Mouse (Mus musculus) forebrain, embryonic 14.5 days (tissue): ENCODE results near the gene Sult2b1. TPM values are rescaled to one million over a fixed set of nuclear protein-coding genes. Genes with fewer than 3 reads are reported as not detected.

Experiments
- ATAC-seq: fragments of 200-750 bp; cut with Nextera tagmentation; 2 replicates; pipeline ENCODE4 v1.8.0; 2017; ENCODE audit warnings: mild to moderate bottlenecking, moderate library complexity
- DNase-seq: peaks from one replicate; pipeline ENCODE4 v3.0.0-alpha.2; 2015; ENCODE audit warnings: low spot score
- H3K27ac ChIP-seq: fragments of 300-500 bp; sonication (generic); 2 replicates; pipeline ENCODE4 v1.5.1; 2014; ENCODE audit warnings: low read depth, mild to moderate bottlenecking, control low read depth, low read length, moderate library complexity
- H3K27me3 ChIP-seq: fragments of 300-500 bp; sonication (generic); replicated peaks from 2 replicates; pipeline ENCODE4 v1.6.1; 2014; ENCODE audit warnings: low read length, control low read depth, mixed read lengths; ENCODE audit not compliant: control insufficient read depth, insufficient read depth
- H3K36me3 ChIP-seq: fragments of 300-500 bp; sonication (generic); 2 replicates; pipeline ENCODE4 v1.6.1; 2014; ENCODE audit warnings: low read length, control low read depth; ENCODE audit not compliant: control insufficient read depth, insufficient read depth
- H3K4me1 ChIP-seq: fragments of 300-500 bp; sonication (generic); 2 replicates; pipeline ENCODE4 v1.6.1; 2014; ENCODE audit warnings: antibody characterized with exemption, low read length, control low read depth; ENCODE audit not compliant: control insufficient read depth, insufficient read depth
- H3K4me2 ChIP-seq: fragments of 300-500 bp; sonication (generic); 2 replicates; pipeline ENCODE4 v1.6.1; 2014; ENCODE audit warnings: mild to moderate bottlenecking, control low read depth, low read length
- H3K4me3 ChIP-seq: fragments of 300-500 bp; sonication (generic); 2 replicates; pipeline ENCODE4 v1.5.1; 2014; ENCODE audit warnings: low read depth, low read length, control low read depth
- H3K9ac ChIP-seq: fragments of 300-500 bp; sonication (generic); 2 replicates; pipeline ENCODE4 v1.6.1; 2014; ENCODE audit warnings: mild to moderate bottlenecking, low read length, control low read depth, moderate library complexity
- H3K9me3 ChIP-seq: fragments of 300-500 bp; sonication (generic); replicated peaks from 2 replicates; pipeline ENCODE4 v1.6.1; 2016; ENCODE audit warnings: low read length, control low read depth, mixed read lengths; ENCODE audit not compliant: control insufficient read depth
- WGBS: fragments of 180-500 bp; shearing (Covaris S2); extraction: QIAGEN DNeasy Blood & Tissue Kit; methylation state at CpG from one replicate; pipeline ENCODE4 v1.1.7; 2014; 5-methylcytosine and 5-hydroxymethylcytosine counted together
- polyA plus RNA-seq: library from polyadenylated mRNA; unstranded; fragments of >200 nt; fragmentation: Nextera tagmentation; extraction: Ambion mirVana; gene quantifications from 2 replicates; pipeline ENCODE4 v1.2.1, GENCODE M21; 2014

Sult2b1 gene
- polyA plus RNA-seq, 1 experiment from 2014 or later: 4.0 TPM

GRCm38 (mm10) chr7:45733477-45733876 lies 51.0 kb downstream of the Sult2b1 start:
- no peak for DNase-seq
- Histone ChIP-seq H3K4me2 (no peak overlapping the region), H3K9ac (no peak overlapping the region), H3K27me3 (no peaks in the 10 kb centered on the region), H3K27ac (no peak overlapping the region), H3K4me1 (no peaks in the 10 kb centered on the region), H3K36me3 (peaks cover 11% of the 10 kb centered on the region; the same call in 1 of the 2 replicates), H3K4me3 (no peak overlapping the region), H3K9me3 (no peaks in the 10 kb centered on the region)
- ATAC-seq: no peak
- 81% methylated on average over 5 of the region's 5 CpGs for WGBS

GRCm38 (mm10) chr7:45730727-45731431 lies 53.6 kb downstream of the Sult2b1 start:
- Histone ChIP-seq H3K4me2 (no peak overlapping the region), H3K36me3 (peaks cover 29% of the 10 kb centered on the region), H3K4me3 (no peak overlapping the region), H3K27ac (no peak overlapping the region), H3K9me3 (no peaks in the 10 kb centered on the region), H3K27me3 (no peaks in the 10 kb centered on the region), H3K9ac (no peak overlapping the region), H3K4me1 (no peaks in the 10 kb centered on the region)
- DNase-seq (peak; percentile 39), ATAC-seq (0 out of 2 replicates have a peak, but pooled peaks have one; percentile 37)
- 13% methylated on average over 16 of the region's 16 CpGs for WGBS

GRCm38 (mm10) chr7:45727625-45728024 lies 56.8 kb downstream of the Sult2b1 start:
- no peak for DNase-seq
- no peak for ATAC-seq
- H3K4me1 ChIP-seq: no peaks in the 10 kb centered on the region
- 85% methylated on average over 3 of the region's 3 CpGs for WGBS
- H3K27me3 ChIP-seq: no peaks in the 10 kb centered on the region
- H3K4me2 ChIP-seq: no peak overlapping the region
- peaks cover 61% of the 10 kb centered on the region for H3K36me3 ChIP-seq
- no peak overlapping the region for H3K27ac ChIP-seq
- no peak overlapping the region for H3K9ac ChIP-seq
- no peak overlapping the region for H3K4me3 ChIP-seq
- H3K9me3 ChIP-seq: no peaks in the 10 kb centered on the region

- Histone ChIP-seq H3K4me3 (no peak overlapping the region), H3K9me3 (no peaks in the 10 kb centered on the region), H3K36me3 (peaks cover 73% of the 10 kb centered on the region), H3K4me2 (no peak overlapping the region), H3K27me3 (no peaks in the 10 kb centered on the region), H3K27ac (no peak overlapping the region), H3K9ac (no peak overlapping the region), H3K4me1 (no peaks in the 10 kb centered on the region)
- 93% methylated on average over 10 of the region's 10 CpGs for WGBS
- no peak for DNase-seq
- no peak for ATAC-seq
Observed at GRCm38 (mm10) chr7:45726419-45726818, 58.0 kb downstream of the Sult2b1 start.

- Histone ChIP-seq H3K9ac (no peak within 1 kb of the TSS), H3K9me3 (no peaks in the 10 kb centered on the region), H3K4me1 (no peaks in the 10 kb centered on the region), H3K27me3 (no peaks in the 10 kb centered on the region), H3K4me3 (no peak within 1 kb of the TSS), H3K27ac (no peak within 1 kb of the TSS), H3K36me3 (peaks cover 80% of the 10 kb centered on the region), H3K4me2 (no peak within 1 kb of the TSS)
- ATAC-seq: no peak
- 92% methylated on average over 11 of the region's 11 CpGs for WGBS
- DNase-seq: no peak
Observed at GRCm38 (mm10) chr7:45725713-45726112, 58.8 kb downstream of the Sult2b1 start, which contains the start of gene Spaca4. TSS of gene Spaca4 (minus strand) at chr7:45725813.

- 84% methylated on average over 9 of the region's 9 CpGs for WGBS
- Histone ChIP-seq H3K9me3 (no peaks in the 10 kb centered on the region), H3K36me3 (peaks cover 86% of the 10 kb centered on the region)
Observed at GRCm38 (mm10) chr7:45725151-45725550, 59.3 kb downstream of the Sult2b1 start.

GRCm38 (mm10) chr7:45723781-45724180 lies 60.7 kb downstream of the Sult2b1 start:
- H3K36me3 ChIP-seq: peaks cover 88% of the 10 kb centered on the region
- ATAC-seq (no peak), DNase-seq (no peak)
- no peaks in the 10 kb centered on the region for H3K9me3 ChIP-seq
- 96% methylated on average over 14 of the region's 14 CpGs for WGBS
- H3K4me3 ChIP-seq: no peak overlapping the region
- peaks cover 4% of the 10 kb centered on the region; the same call in 1 of the 2 replicates for H3K4me1 ChIP-seq
- H3K27ac ChIP-seq: no peak overlapping the region
- H3K9ac ChIP-seq: no peak overlapping the region
- no peaks in the 10 kb centered on the region for H3K27me3 ChIP-seq
- no peak overlapping the region for H3K4me2 ChIP-seq

More at GRCm38 (mm10) chr7:45725151-45725550, 59.3 kb downstream of the Sult2b1 start:
- Histone ChIP-seq H3K27me3 (no peaks in the 10 kb centered on the region), H3K9ac (no peak overlapping the region), H3K4me3 (no peak overlapping the region), H3K4me2 (no peak overlapping the region), H3K4me1 (no peaks in the 10 kb centered on the region), H3K27ac (no peak overlapping the region)
- ATAC-seq (no peak), DNase-seq (no peak)

- Histone ChIP-seq H3K4me2 (no peak overlapping the region), H3K36me3 (peaks cover 87% of the 10 kb centered on the region), H3K27ac (no peak overlapping the region), H3K4me3 (no peak overlapping the region), H3K4me1 (peaks cover 6% of the 10 kb centered on the region; the same call in 1 of the 2 replicates), H3K27me3 (no peaks in the 10 kb centered on the region), H3K9ac (no peak overlapping the region), H3K9me3 (no peaks in the 10 kb centered on the region)
- DNase-seq (no peak), ATAC-seq (no peak)
- WGBS: 93% methylated on average over 4 of the region's 4 CpGs
Observed at GRCm38 (mm10) chr7:45723301-45723700, 61.2 kb downstream of the Sult2b1 start.

GRCm38 (mm10) chr7:45722348-45722713 lies 62.1 kb downstream of the Sult2b1 start:
- no peak overlapping the region for H3K4me2 ChIP-seq
- H3K4me3 ChIP-seq: no peak overlapping the region
- H3K9me3 ChIP-seq: no peaks in the 10 kb centered on the region
- H3K27me3 ChIP-seq: no peaks in the 10 kb centered on the region
- no peak overlapping the region for H3K27ac ChIP-seq
- no peak overlapping the region for H3K9ac ChIP-seq
- ATAC-seq: no peak
- 86% methylated on average over 13 of the region's 13 CpGs for WGBS
- peaks cover 84% of the 10 kb centered on the region for H3K36me3 ChIP-seq
- peaks cover 6% of the 10 kb centered on the region; the same call in 1 of the 2 replicates for H3K4me1 ChIP-seq
- no peak for DNase-seq
